Mouse (Mus musculus) hindbrain, embryonic 16.5 days (tissue): ENCODE results near the gene Zbtb44. TPM values are rescaled to one million over a fixed set of nuclear protein-coding genes. Genes with fewer than 3 reads are reported as not detected.
"Not testable (repeated sequence)": the region's sequence is repeated elsewhere in the genome, so short reads cannot be mapped to it uniquely, and the experiment has no call there.

Experiments used
- ATAC-seq: fragments of 200-750 bp; cut with Nextera tagmentation; 2 replicates; pipeline ENCODE4 v1.8.0; 2017; ENCODE audit warnings: moderate TSS enrichment, moderate library complexity
- H3K27ac ChIP-seq: fragments of 300-500 bp; sonication (generic); 2 replicates; pipeline ENCODE4 v1.5.1; 2014; ENCODE audit warnings: low read depth, mild to moderate bottlenecking, control low read depth, low read length, moderate library complexity
- H3K27me3 ChIP-seq: fragments of 300-500 bp; sonication (generic); replicated peaks from 2 replicates; pipeline ENCODE4 v1.6.1; 2014; ENCODE audit warnings: low read length; ENCODE audit not compliant: control insufficient read depth, insufficient read depth
- H3K36me3 ChIP-seq: fragments of 300-500 bp; sonication (generic); 2 replicates; pipeline ENCODE4 v1.6.1; 2014; ENCODE audit warnings: mild to moderate bottlenecking, low read length, moderate library complexity, mixed read lengths; ENCODE audit not compliant: control insufficient read depth, insufficient read depth
- H3K4me1 ChIP-seq: fragments of 300-500 bp; sonication (generic); 2 replicates; pipeline ENCODE4 v1.6.1; 2014; ENCODE audit warnings: low read depth, low read length; ENCODE audit not compliant: control insufficient read depth, insufficient read depth
- H3K4me2 ChIP-seq: fragments of 300-500 bp; sonication (generic); 2 replicates; pipeline ENCODE4 v1.6.1; 2014; ENCODE audit warnings: mild to moderate bottlenecking, low read length, control low read depth, moderate library complexity
- H3K4me3 ChIP-seq: fragments of 300-500 bp; sonication (generic); 2 replicates; pipeline ENCODE4 v1.5.1; 2014; ENCODE audit warnings: mild to moderate bottlenecking, low read length, control low read depth, moderate library complexity
- H3K9ac ChIP-seq: fragments of 300-500 bp; sonication (generic); 2 replicates; pipeline ENCODE4 v1.6.1; 2014; ENCODE audit warnings: low read depth, mild to moderate bottlenecking, control low read depth, low read length, moderate library complexity
- H3K9me3 ChIP-seq: fragments of 300-500 bp; sonication (generic); 2 replicates; pipeline ENCODE4 v1.6.1; 2014; ENCODE audit warnings: mild to moderate bottlenecking, low read length, moderate library complexity; ENCODE audit not compliant: control insufficient read depth
- WGBS: fragments of 180-500 bp; shearing (Covaris S2); extraction: QIAGEN DNeasy Blood & Tissue Kit; methylation state at CpG from one replicate; pipeline ENCODE4 v1.1.7; 2014; 5-methylcytosine and 5-hydroxymethylcytosine counted together
- polyA plus RNA-seq: library from polyadenylated mRNA; unstranded; fragments of >200 nt; fragmentation: Nextera tagmentation; extraction: Ambion mirVana; gene quantifications from 2 replicates; pipeline ENCODE4 v1.2.1, GENCODE M21; 2015

Zbtb44 gene
- polyA plus RNA-seq, 1 experiment from 2014 or later = 2.9 TPM

- H3K4me1 ChIP-seq = peaks cover 7% of the 10 kb centered on the region
- no peaks in the 10 kb centered on the region for H3K9me3 ChIP-seq
- H3K27me3 ChIP-seq = no peaks in the 10 kb centered on the region
- H3K27ac ChIP-seq = no peak overlapping the region
- H3K4me2 ChIP-seq = no peak overlapping the region
- no peak overlapping the region for H3K4me3 ChIP-seq
- ATAC-seq = no peak
- no peak overlapping the region for H3K9ac ChIP-seq
- no peaks in the 10 kb centered on the region for H3K36me3 ChIP-seq
Observed at GRCm38 (mm10) chr9:31032546-31032945, 2.1 kb downstream of the Zbtb44 start.

GRCm38 (mm10) chr9:31050208-31050607 lies 19.8 kb downstream of the Zbtb44 start:
- no peak for ATAC-seq
- H3K27me3 ChIP-seq = no peaks in the 10 kb centered on the region
- H3K9me3 ChIP-seq = no peaks in the 10 kb centered on the region
- no peak overlapping the region for H3K4me3 ChIP-seq
- H3K27ac ChIP-seq = no peak overlapping the region
- no peaks in the 10 kb centered on the region for H3K4me1 ChIP-seq
- H3K36me3 ChIP-seq = no peaks in the 10 kb centered on the region
- H3K9ac ChIP-seq = no peak overlapping the region
- 97% methylated on average over 5 of the region's 5 CpGs for WGBS
- H3K4me2 ChIP-seq = no peak overlapping the region

GRCm38 (mm10) chr9:31051509-31051908 lies 21.1 kb downstream of the Zbtb44 start:
- not testable (repeated sequence) for H3K27me3 ChIP-seq, H3K36me3 ChIP-seq, H3K9me3 ChIP-seq, H3K4me1 ChIP-seq, H3K9ac ChIP-seq, ATAC-seq, H3K27ac ChIP-seq, H3K4me2 ChIP-seq, H3K4me3 ChIP-seq
- 93% methylated on average over 6 of the region's 6 CpGs for WGBS

GRCm38 (mm10) chr9:31058723-31059122 lies 28.3 kb downstream of the Zbtb44 start:
- H3K4me2 ChIP-seq = no peak overlapping the region
- no peaks in the 10 kb centered on the region for H3K9me3 ChIP-seq
- WGBS = 89% methylated on average over 2 of the region's 2 CpGs
- H3K4me1 ChIP-seq = no peaks in the 10 kb centered on the region
- H3K4me3 ChIP-seq = no peak overlapping the region
- ATAC-seq = no peak
- no peak overlapping the region for H3K27ac ChIP-seq
- H3K27me3 ChIP-seq = no peaks in the 10 kb centered on the region
- no peak overlapping the region for H3K9ac ChIP-seq
- H3K36me3 ChIP-seq = peaks cover 10% of the 10 kb centered on the region

GRCm38 (mm10) chr9:31070706-31071105 lies 40.3 kb downstream of the Zbtb44 start:
- Histone ChIP-seq H3K4me3 (no peak overlapping the region), H3K27me3 (no peaks in the 10 kb centered on the region), H3K36me3 (peaks cover 7% of the 10 kb centered on the region), H3K4me1 (no peaks in the 10 kb centered on the region), H3K4me2 (no peak overlapping the region), H3K9me3 (no peaks in the 10 kb centered on the region), H3K9ac (no peak overlapping the region), H3K27ac (no peak overlapping the region)
- ATAC-seq = no peak
- 95% methylated on average over 8 of the region's 8 CpGs for WGBS

- WGBS = 90% methylated on average over 5 of the region's 5 CpGs
- no peak overlapping the region for H3K9ac ChIP-seq
- no peak for ATAC-seq
- H3K27me3 ChIP-seq = no peaks in the 10 kb centered on the region
- H3K4me3 ChIP-seq = no peak overlapping the region
- H3K4me2 ChIP-seq = no peak overlapping the region
- no peaks in the 10 kb centered on the region for H3K4me1 ChIP-seq
- 0 out of 2 replicates have a peak, but pooled peaks cover 2% of the 10 kb centered on the region for H3K36me3 ChIP-seq
- no peaks in the 10 kb centered on the region for H3K9me3 ChIP-seq
- no peak overlapping the region for H3K27ac ChIP-seq
Observed at GRCm38 (mm10) chr9:31072256-31072655, 41.8 kb downstream of the Zbtb44 start.

- H3K9me3 ChIP-seq = no peaks in the 10 kb centered on the region
- WGBS = 80% methylated on average over 7 of the region's 7 CpGs
- ATAC-seq = no peak
Observed at GRCm38 (mm10) chr9:31073797-31074196, 43.4 kb downstream of the Zbtb44 start.

GRCm38 (mm10) chr9:31074836-31075235 lies 44.4 kb downstream of the Zbtb44 start:
- Histone ChIP-seq H3K36me3 (no peaks in the 10 kb centered on the region), H3K4me1 (no peaks in the 10 kb centered on the region), H3K4me3 (no peak overlapping the region), H3K4me2 (no peak overlapping the region), H3K27ac (no peak overlapping the region), H3K27me3 (no peaks in the 10 kb centered on the region), H3K9me3 (no peaks in the 10 kb centered on the region), H3K9ac (no peak overlapping the region)
- 84% methylated on average over 10 of the region's 10 CpGs for WGBS
- ATAC-seq = no peak

More at GRCm38 (mm10) chr9:31073797-31074196, 43.4 kb downstream of the Zbtb44 start:
- no peak overlapping the region for H3K4me2 ChIP-seq
- H3K4me3 ChIP-seq = no peak overlapping the region
- no peaks in the 10 kb centered on the region for H3K27me3 ChIP-seq
- 0 out of 2 replicates have a peak, but pooled peaks cover 2% of the 10 kb centered on the region for H3K36me3 ChIP-seq
- H3K4me1 ChIP-seq = no peaks in the 10 kb centered on the region
- no peak overlapping the region for H3K27ac ChIP-seq
- no peak overlapping the region for H3K9ac ChIP-seq

- no peaks in the 10 kb centered on the region for H3K4me1 ChIP-seq
- H3K27ac ChIP-seq = no peak overlapping the region
- H3K36me3 ChIP-seq = no peaks in the 10 kb centered on the region
- no peak for ATAC-seq
- H3K9ac ChIP-seq = no peak overlapping the region
- no peak overlapping the region for H3K4me3 ChIP-seq
- WGBS = 79% methylated on average over 6 of the region's 6 CpGs
- H3K4me2 ChIP-seq = no peak overlapping the region
- H3K9me3 ChIP-seq = no peaks in the 10 kb centered on the region
- no peaks in the 10 kb centered on the region for H3K27me3 ChIP-seq
Observed at GRCm38 (mm10) chr9:31080726-31081125, 50.3 kb downstream of the Zbtb44 start.
